Mouse (Mus musculus) heart, adult 2 months (tissue): ENCODE measurements around the gene Gm20696. TPM values are rescaled to one million over a fixed set of nuclear protein-coding genes. Genes with fewer than 3 reads are reported as not detected.

Experiments
- DNase-seq, 2 experiments: peaks; one replicate each; pipeline ENCODE4 v3.0.0; 2021
- H3K27ac ChIP-seq: fragments of 200-600 bp; 2 replicates; pipeline ENCODE4 v1.8.1; 2022
- H3K27me3 ChIP-seq: fragments of 200-500 bp; 2 replicates; pipeline ENCODE4 v1.6.1; 2012; ENCODE audit warnings: mild to moderate bottlenecking, low read length, inconsistent platforms, mixed read lengths; ENCODE audit not compliant: control insufficient read depth, insufficient read depth
- H3K36me3 ChIP-seq: fragments of 200-500 bp; 2 replicates; pipeline ENCODE4 v1.6.1; 2012; ENCODE audit warnings: low read length, inconsistent platforms; ENCODE audit not compliant: control insufficient read depth, insufficient read depth
- H3K4me1 ChIP-seq: fragments of 200-500 bp; 2 replicates; pipeline ENCODE4 v1.6.1; 2011; ENCODE audit warnings: low read length; ENCODE audit not compliant: control insufficient read depth, insufficient read depth
- H3K4me3 ChIP-seq: fragments of 200-600 bp; 2 replicates; pipeline ENCODE4 v1.8.1; 2022
- H3K79me2 ChIP-seq: fragments of 200-500 bp; replicated peaks from 2 replicates; pipeline ENCODE4 v1.6.1; 2012; ENCODE audit warnings: mild to moderate bottlenecking, inconsistent platforms, low read length, moderate library complexity, mixed read lengths; ENCODE audit not compliant: control insufficient read depth, insufficient read depth
- H3K9ac ChIP-seq: fragments of 200-500 bp; 2 replicates; pipeline ENCODE4 v1.6.1; 2012; ENCODE audit warnings: low read depth, mild to moderate bottlenecking, control low read depth, inconsistent platforms, low read length, mixed read lengths
- CTCF ChIP-seq: fragments of 200-600 bp; IDR thresholded peaks from 2 replicates; pipeline ENCODE4 v1.8.1; 2022; ENCODE audit warnings: antibody characterized with exemption, mild to moderate bottlenecking, moderate library complexity
- EP300 ChIP-seq: fragments of 200-500 bp; IDR thresholded peaks from 2 replicates; pipeline ENCODE4 v1.6.1; 2011; ENCODE audit warnings: low read depth, low read length, control low read depth; ENCODE audit not compliant: insufficient read depth
- POLR2A ChIP-seq: fragments of 200-500 bp; IDR thresholded peaks from 2 replicates; pipeline ENCODE4 v1.6.1; 2011; ENCODE audit warnings: mild to moderate bottlenecking, low read depth, low read length, control low read depth; ENCODE audit not compliant: insufficient read depth
- WGBS: fragments of 180-500 bp; shearing (Covaris S2); methylation state at CpG from one replicate; pipeline ENCODE4 v1.1.7; 2018; 5-methylcytosine and 5-hydroxymethylcytosine counted together
- intact Hi-C: fragments of 180-260 bp; cut with DNase I; formaldehyde crosslinking; loops from one replicate; pipeline ENCODE4 v1.15.1; 2025
- polyA plus RNA-seq: library from polyadenylated mRNA; depleted of rRNA; stranded (reverse); fragments of >200 nt; gene quantifications from 2 replicates; pipeline ENCODE4 v1.2.3, GENCODE M21; 2012
- total RNA-seq, 2 experiments: library from RNA; stranded (reverse); gene quantifications; 2 replicates each; pipeline ENCODE4 v1.2.3; 2021

Gm20696 gene
- total and polyA plus RNA-seq, 3 experiments: 0.61 to 1.7 (median 1.4) TPM

GRCm38 (mm10) chr6:99322132-99322904 is 344.3 kb downstream of the Gm20696 start:
- WGBS: 79% methylated on average over 8 of the region's 8 CpGs
- Histone ChIP-seq H3K9ac (no peak overlapping the region), H3K4me1 (peaks cover 2% of the 10 kb centered on the region), H3K4me3 (no peak overlapping the region), H3K27ac (no peak overlapping the region), H3K27me3 (no peaks in the 10 kb centered on the region), H3K79me2 (no peaks in the 10 kb centered on the region; the same call in 1 of the 2 replicates), H3K36me3 (no peaks in the 10 kb centered on the region)
- TF ChIP-seq CTCF (no peak), POLR2A (no peak), EP300 (no peak)
- no peak for DNase-seq
- intact Hi-C loops: no loop called here

GRCm38 (mm10) chr6:99320444-99320843 is 346.2 kb downstream of the Gm20696 start:
- Histone ChIP-seq H3K27ac (no peak overlapping the region), H3K4me3 (no peak overlapping the region), H3K36me3 (no peaks in the 10 kb centered on the region), H3K9ac (no peak overlapping the region), H3K4me1 (peaks cover 3% of the 10 kb centered on the region), H3K27me3 (no peaks in the 10 kb centered on the region), H3K79me2 (no peaks in the 10 kb centered on the region; the same call in 1 of the 2 replicates)
- TF ChIP-seq EP300: no peak
- no peak for TF ChIP-seq CTCF
- no peak for TF ChIP-seq POLR2A
- intact Hi-C loops: no loop called here
- DNase-seq: no peak
- 71% methylated on average over 8 of the region's 8 CpGs for WGBS

GRCm38 (mm10) chr6:99319415-99320405 is 346.9 kb downstream of the Gm20696 start:
- Histone ChIP-seq H3K9ac (no peak overlapping the region; the same call in 1 of the 2 replicates), H3K4me3 (no peak overlapping the region), H3K27me3 (no peaks in the 10 kb centered on the region), H3K27ac (no peak overlapping the region), H3K36me3 (no peaks in the 10 kb centered on the region; the same call in 1 of the 2 replicates), H3K79me2 (no peaks in the 10 kb centered on the region), H3K4me1 (peaks cover 4% of the 10 kb centered on the region)
- 86% methylated on average over 19 of the region's 19 CpGs for WGBS
- TF ChIP-seq EP300 (no peak), CTCF (no peak), POLR2A (no peak)
- no peak for DNase-seq
- intact Hi-C loops: no loop called here

GRCm38 (mm10) chr6:99314746-99315145 is 351.9 kb downstream of the Gm20696 start:
- H3K27ac ChIP-seq: no peak overlapping the region
- no peaks in the 10 kb centered on the region for H3K79me2 ChIP-seq
- WGBS: 45% methylated on average over 3 of the region's 3 CpGs
- H3K27me3 ChIP-seq: no peaks in the 10 kb centered on the region
- H3K4me3 ChIP-seq: no peak overlapping the region
- intact Hi-C loops: no loop called here
- H3K9ac ChIP-seq: no peak overlapping the region
- TF ChIP-seq CTCF (no peak), EP300 (no peak), POLR2A (no peak)
- DNase-seq: no peak
- no peaks in the 10 kb centered on the region; the same call in 1 of the 2 replicates for H3K36me3 ChIP-seq
- peaks cover 4% of the 10 kb centered on the region for H3K4me1 ChIP-seq

GRCm38 (mm10) chr6:99310529-99310928 is 356.1 kb downstream of the Gm20696 start:
- TF ChIP-seq POLR2A: no peak
- no peak for TF ChIP-seq EP300
- no peak for TF ChIP-seq CTCF
- Histone ChIP-seq H3K4me1 (peaks cover 1% of the 10 kb centered on the region; the same call in 1 of the 2 replicates), H3K4me3 (no peak overlapping the region), H3K79me2 (no peaks in the 10 kb centered on the region), H3K27ac (no peak overlapping the region), H3K27me3 (no peaks in the 10 kb centered on the region), H3K9ac (no peak overlapping the region), H3K36me3 (no peaks in the 10 kb centered on the region; the same call in 1 of the 2 replicates)
- intact Hi-C loops: no loop called here
- DNase-seq: no peak
- WGBS: 95% methylated on average over 12 of the region's 12 CpGs
